Mouse (Mus musculus) neural tube, embryonic 12.5 days (tissue): ENCODE results near the gene Fam104a. TPM values are rescaled to one million over a fixed set of nuclear protein-coding genes. Genes with fewer than 3 reads are reported as not detected.
"Not testable (repeated sequence)": the region's sequence is repeated elsewhere in the genome, so short reads cannot be mapped to it uniquely, and the experiment has no call there.

ENCODE experiments used
- ATAC-seq: fragments of 200-750 bp; cut with Nextera tagmentation; 2 replicates; pipeline ENCODE4 v1.8.0; 2017; ENCODE audit warnings: low read depth, mild to moderate bottlenecking, moderate TSS enrichment, moderate library complexity; ENCODE audit not compliant: low FRiP score
- H3K27ac ChIP-seq: fragments of 300-500 bp; sonication (generic); 2 replicates; pipeline ENCODE4 v1.5.1; 2016
- H3K27me3 ChIP-seq: fragments of 300-500 bp; sonication (generic); replicated peaks from 2 replicates; pipeline ENCODE4 v1.6.1; 2016; ENCODE audit warnings: mild to moderate bottlenecking
- H3K36me3 ChIP-seq: fragments of 300-500 bp; sonication (generic); 2 replicates; pipeline ENCODE4 v1.6.1; 2016; ENCODE audit warnings: mild to moderate bottlenecking
- H3K4me1 ChIP-seq: fragments of 300-500 bp; sonication (generic); 2 replicates; pipeline ENCODE4 v1.6.1; 2016
- H3K4me2 ChIP-seq: fragments of 300-500 bp; sonication (generic); replicated peaks from 2 replicates; pipeline ENCODE4 v1.6.1; 2016; ENCODE audit warnings: mild to moderate bottlenecking
- H3K4me3 ChIP-seq: fragments of 300-500 bp; sonication (generic); 2 replicates; pipeline ENCODE4 v1.5.1; 2016
- H3K9ac ChIP-seq: fragments of 300-500 bp; sonication (generic); 2 replicates; pipeline ENCODE4 v1.6.1; 2016; ENCODE audit warnings: mild to moderate bottlenecking
- H3K9me3 ChIP-seq: fragments of 300-500 bp; sonication (generic); 2 replicates; pipeline ENCODE4 v1.6.1; 2016; ENCODE audit warnings: mild to moderate bottlenecking
- WGBS: fragments of 180-500 bp; shearing (Covaris S2); methylation state at CpG from one replicate; pipeline ENCODE4 v1.1.7; 2016; 5-methylcytosine and 5-hydroxymethylcytosine counted together
- polyA plus RNA-seq: library from polyadenylated mRNA; unstranded; fragments of >200 nt; fragmentation: Nextera tagmentation; extraction: Ambion mirVana; gene quantifications from 2 replicates; pipeline ENCODE4 v1.2.1, GENCODE M21; 2016

The Fam104a gene
- polyA plus RNA-seq, 1 experiment from 2014 or later = 51.0 TPM

DNA sequence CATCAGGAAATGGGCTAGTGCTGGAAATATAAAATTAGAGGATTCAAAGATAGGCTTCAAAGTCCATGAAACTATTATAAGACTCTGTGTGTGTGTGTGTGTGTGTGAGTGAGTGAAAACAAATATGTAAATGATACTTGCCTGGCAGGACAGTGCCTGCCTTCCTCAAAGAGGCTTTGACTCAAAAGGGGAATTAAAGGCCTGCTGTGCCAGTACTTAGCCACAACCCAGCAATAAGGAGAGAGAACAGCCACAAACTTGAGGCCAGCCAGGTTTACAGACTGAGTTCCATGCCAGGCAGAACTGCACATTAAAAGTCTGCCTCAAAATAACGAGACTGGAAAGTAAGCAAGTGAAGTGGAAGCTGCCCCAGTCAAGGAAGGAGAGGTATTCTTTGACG, 7.1 kb downstream of the Fam104a start:
- peaks cover 11% of the 10 kb centered on the region for H3K4me1 ChIP-seq
- H3K9ac ChIP-seq = no peak overlapping the region
- H3K4me2 ChIP-seq = no peak overlapping the region
- H3K27me3 ChIP-seq = no peaks in the 10 kb centered on the region
- H3K4me3 ChIP-seq = no peak overlapping the region
- no peak overlapping the region for H3K27ac ChIP-seq
- 86% methylated on average over 2 of the region's 2 CpGs for WGBS
- no peaks in the 10 kb centered on the region for H3K9me3 ChIP-seq
- no peak for ATAC-seq
- peaks cover 35% of the 10 kb centered on the region for H3K36me3 ChIP-seq

DNA sequence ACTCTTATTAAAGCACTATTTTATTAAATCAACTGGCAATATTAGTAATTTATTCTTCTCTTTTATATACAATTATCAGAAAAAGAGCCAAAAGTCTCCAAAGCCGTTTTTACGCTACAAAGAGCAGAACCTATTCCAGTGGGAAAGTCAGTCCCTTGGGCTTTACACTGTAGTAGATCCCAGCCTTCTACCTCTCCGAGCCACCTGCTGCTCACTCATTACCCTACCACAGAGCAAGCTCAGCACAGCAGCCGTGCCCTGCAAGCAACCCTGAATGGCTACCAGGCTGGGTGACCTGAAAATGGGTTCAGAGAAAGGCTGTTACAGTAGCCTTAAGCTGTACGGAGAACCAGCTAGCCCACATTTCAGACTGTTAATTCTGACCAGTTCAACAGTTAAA, 9.4 kb downstream of the Fam104a start:
- Histone ChIP-seq H3K27me3 (no peaks in the 10 kb centered on the region), H3K9me3 (no peaks in the 10 kb centered on the region), H3K4me3 (no peak overlapping the region), H3K27ac (no peak overlapping the region), H3K36me3 (peaks cover 54% of the 10 kb centered on the region), H3K4me1 (peaks cover 5% of the 10 kb centered on the region), H3K9ac (no peak overlapping the region), H3K4me2 (no peak overlapping the region)
- 86% methylated on average over 5 of the region's 5 CpGs for WGBS
- no peak for ATAC-seq

- Histone ChIP-seq H3K4me1 (peaks cover 4% of the 10 kb centered on the region), H3K27me3 (no peaks in the 10 kb centered on the region), H3K9me3 (no peaks in the 10 kb centered on the region), H3K9ac (no peak overlapping the region), H3K27ac (no peak overlapping the region), H3K36me3 (peaks cover 57% of the 10 kb centered on the region), H3K4me3 (no peak overlapping the region), H3K4me2 (no peak overlapping the region)
- ATAC-seq = no peak
- 97% methylated on average over 4 of the region's 4 CpGs for WGBS
Observed at GRCm38 (mm10) chr11:113673614-113674013, 10.3 kb downstream of the Fam104a start.

- WGBS = 54% methylated on average over 2 of the region's 4 CpGs
- Histone ChIP-seq H3K4me1 (no peaks in the 10 kb centered on the region; the same call in 1 of the 2 replicates), H3K36me3 (peaks cover 60% of the 10 kb centered on the region), H3K9me3 (no peaks in the 10 kb centered on the region), H3K9ac (no peak overlapping the region), H3K27ac (no peak overlapping the region), H3K27me3 (no peaks in the 10 kb centered on the region), H3K4me2 (no peak overlapping the region), H3K4me3 (no peak overlapping the region)
- no peak for ATAC-seq
Observed at GRCm38 (mm10) chr11:113669711-113670110, 14.2 kb downstream of the Fam104a start.

- ATAC-seq = no peak
- Histone ChIP-seq H3K27ac (no peak overlapping the region), H3K9me3 (no peaks in the 10 kb centered on the region), H3K4me1 (no peaks in the 10 kb centered on the region; the same call in 1 of the 2 replicates), H3K4me2 (no peak overlapping the region), H3K4me3 (no peak overlapping the region), H3K9ac (no peak overlapping the region), H3K27me3 (no peaks in the 10 kb centered on the region), H3K36me3 (peaks cover 63% of the 10 kb centered on the region)
- 92% methylated on average over 5 of the region's 5 CpGs for WGBS
Observed at GRCm38 (mm10) chr11:113668857-113669256, 15.1 kb downstream of the Fam104a start.

DNA sequence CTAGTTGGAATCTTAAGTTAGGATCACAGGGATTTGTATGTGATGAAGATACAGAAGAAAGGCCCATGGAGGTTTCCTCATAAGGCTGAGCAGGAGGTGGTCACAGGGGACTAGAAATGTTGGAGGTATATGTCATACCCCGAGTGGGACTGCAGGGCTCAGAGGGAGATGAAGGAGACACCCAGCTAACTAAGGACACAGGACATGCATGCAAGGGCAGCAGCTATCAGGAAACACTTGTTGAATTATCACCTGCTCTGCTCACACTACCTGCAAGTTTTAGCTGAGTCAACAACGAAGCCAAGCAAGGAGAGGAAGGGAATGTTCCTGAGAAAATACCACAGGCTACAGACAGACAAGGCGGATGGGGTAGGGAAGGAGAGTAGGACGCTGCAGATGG, 16.3 kb downstream of the Fam104a start:
- Histone ChIP-seq H3K9ac (no peak overlapping the region), H3K36me3 (peaks cover 61% of the 10 kb centered on the region), H3K9me3 (no peaks in the 10 kb centered on the region), H3K4me3 (no peak overlapping the region), H3K27ac (no peak overlapping the region), H3K4me1 (no peaks in the 10 kb centered on the region; the same call in 1 of the 2 replicates), H3K4me2 (no peak overlapping the region), H3K27me3 (no peaks in the 10 kb centered on the region)
- ATAC-seq = no peak
- 92% methylated on average over 4 of the region's 4 CpGs for WGBS

DNA sequence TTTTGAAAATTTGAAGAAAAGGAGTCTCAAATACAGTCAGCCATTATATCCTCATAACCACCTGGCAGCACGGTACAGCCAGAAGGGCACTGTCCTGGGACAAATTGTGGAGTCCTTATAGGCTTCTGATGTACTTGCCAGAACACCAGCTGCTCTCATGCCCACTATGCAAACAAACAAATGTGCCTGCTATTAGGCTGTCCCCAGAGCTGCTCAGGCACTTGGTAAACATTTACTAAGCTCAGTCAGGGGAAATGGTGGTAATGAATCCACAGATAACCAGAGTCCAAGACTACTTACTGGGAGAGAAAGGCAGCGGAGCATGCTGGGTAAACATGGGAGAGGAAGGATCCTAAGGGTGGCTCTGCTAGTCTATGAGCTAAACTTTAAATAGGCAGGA, 16.8 kb downstream of the Fam104a start:
- Histone ChIP-seq H3K27me3 (no peaks in the 10 kb centered on the region), H3K4me2 (no peak overlapping the region), H3K4me3 (no peak overlapping the region), H3K36me3 (peaks cover 61% of the 10 kb centered on the region), H3K9me3 (no peaks in the 10 kb centered on the region), H3K4me1 (no peaks in the 10 kb centered on the region; the same call in 1 of the 2 replicates), H3K27ac (no peak overlapping the region), H3K9ac (no peak overlapping the region)
- ATAC-seq = no peak
- WGBS = 84% methylated on average over 2 of the region's 2 CpGs

- peaks cover 62% of the 10 kb centered on the region for H3K36me3 ChIP-seq
- WGBS = 58% methylated on average over 10 of the region's 10 CpGs
Observed at GRCm38 (mm10) chr11:113666648-113667047, 17.3 kb downstream of the Fam104a start.

GRCm38 (mm10) chr11:113666205-113666604, 17.8 kb downstream of the Fam104a start:
- 84% methylated on average over 6 of the region's 6 CpGs for WGBS
- no peaks in the 10 kb centered on the region; the same call in 1 of the 2 replicates for H3K4me1 ChIP-seq
- peaks cover 62% of the 10 kb centered on the region for H3K36me3 ChIP-seq
- H3K9me3 ChIP-seq = no peaks in the 10 kb centered on the region
- no peak overlapping the region for H3K27ac ChIP-seq
- no peak overlapping the region for H3K4me3 ChIP-seq
- H3K27me3 ChIP-seq = no peaks in the 10 kb centered on the region
- H3K4me2 ChIP-seq = no peak overlapping the region
- no peak for ATAC-seq
- no peak overlapping the region for H3K9ac ChIP-seq

More at GRCm38 (mm10) chr11:113666648-113667047, 17.3 kb downstream of the Fam104a start:
- no peak for ATAC-seq
- Histone ChIP-seq H3K9ac (no peak overlapping the region), H3K27ac (no peak overlapping the region), H3K27me3 (no peaks in the 10 kb centered on the region), H3K4me3 (no peak overlapping the region), H3K9me3 (no peaks in the 10 kb centered on the region), H3K4me1 (no peaks in the 10 kb centered on the region; the same call in 1 of the 2 replicates), H3K4me2 (no peak overlapping the region)

DNA sequence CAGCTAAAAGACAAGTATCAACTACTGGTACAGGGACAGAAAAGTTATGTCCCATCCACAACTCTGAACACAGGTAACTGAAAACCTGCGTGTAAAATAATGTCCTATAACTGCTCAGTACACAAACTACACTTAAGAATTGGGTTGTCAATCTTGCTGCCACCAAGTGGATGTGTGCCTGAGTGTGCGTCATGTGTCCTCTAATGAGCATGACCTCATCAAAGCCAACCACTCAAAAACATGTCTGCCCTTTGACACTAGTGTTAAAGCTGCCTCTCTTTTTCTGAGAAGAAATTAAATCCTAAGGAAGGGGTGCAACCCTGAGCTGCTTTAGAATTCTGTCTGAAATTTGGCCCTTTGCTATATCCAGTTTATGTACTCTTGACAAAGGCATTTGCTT, 19.7 kb downstream of the Fam104a start:
- Histone ChIP-seq H3K36me3 (peaks cover 67% of the 10 kb centered on the region), H3K27me3 (no peaks in the 10 kb centered on the region), H3K27ac (no peak overlapping the region), H3K9ac (no peak overlapping the region), H3K9me3 (no peaks in the 10 kb centered on the region), H3K4me2 (no peak overlapping the region), H3K4me3 (no peak overlapping the region), H3K4me1 (no peaks in the 10 kb centered on the region; the same call in 1 of the 2 replicates)
- ATAC-seq = no peak
- WGBS = 74% methylated on average over 2 of the region's 2 CpGs

DNA sequence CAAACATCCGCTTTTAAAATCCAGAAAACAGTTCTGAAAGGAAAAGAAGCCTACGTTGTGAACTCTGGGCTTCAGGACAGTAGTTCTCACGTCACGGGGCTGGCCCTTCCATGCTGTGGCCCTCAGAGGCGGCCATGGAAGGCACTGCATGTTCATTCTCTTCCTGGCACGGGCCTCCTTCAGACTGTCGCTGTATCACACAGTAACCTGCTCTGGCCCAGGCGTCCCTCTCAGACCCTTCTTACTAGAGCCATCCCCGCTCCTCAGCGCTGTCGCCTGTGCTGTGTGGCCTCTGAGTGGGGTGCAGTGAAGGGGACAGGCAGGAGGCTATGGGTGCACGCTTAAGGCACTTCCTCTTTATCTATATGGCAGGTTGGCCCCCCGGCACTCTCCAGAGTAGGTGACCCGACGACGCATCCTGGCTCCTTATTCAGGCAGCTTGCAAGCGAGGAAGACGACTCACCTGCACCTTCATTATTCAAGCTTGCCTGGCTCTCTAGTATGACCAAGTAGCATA, 22.1 kb downstream of the Fam104a start:
- no peak overlapping the region for H3K4me3 ChIP-seq
- no peaks in the 10 kb centered on the region for H3K9me3 ChIP-seq
- peaks cover 5% of the 10 kb centered on the region; the same call in 1 of the 2 replicates for H3K4me1 ChIP-seq
- H3K9ac ChIP-seq = no peak overlapping the region
- H3K27ac ChIP-seq = no peak overlapping the region
- H3K36me3 ChIP-seq = peaks cover 76% of the 10 kb centered on the region
- ATAC-seq = no peak
- H3K4me2 ChIP-seq = no peak overlapping the region
- 93% methylated on average over 18 of the region's 18 CpGs for WGBS
- no peaks in the 10 kb centered on the region for H3K27me3 ChIP-seq

DNA sequence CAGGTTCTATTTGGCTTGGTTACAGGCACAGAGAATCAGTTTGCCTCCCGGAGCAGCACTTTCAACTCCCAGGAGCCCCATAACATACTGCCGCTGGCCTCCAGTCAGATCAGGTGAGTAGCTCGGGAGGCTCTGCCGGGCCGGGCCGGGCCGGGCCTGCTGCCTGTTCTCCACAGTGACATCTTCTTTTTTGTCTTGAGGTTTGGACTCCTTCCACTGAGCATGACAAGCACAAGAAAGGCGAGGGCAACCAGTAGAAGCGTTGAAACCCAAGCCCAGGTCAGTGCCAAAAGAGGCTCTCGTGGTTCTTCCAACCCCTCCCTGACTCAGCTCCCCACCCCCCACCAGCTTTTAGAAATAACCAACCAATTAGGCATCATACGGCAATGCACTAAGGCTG, 23.0 kb downstream of the Fam104a start:
- Histone ChIP-seq H3K27me3 (no peaks in the 10 kb centered on the region), H3K9me3 (no peaks in the 10 kb centered on the region), H3K27ac (no peak overlapping the region), H3K9ac (no peak overlapping the region), H3K4me3 (no peak overlapping the region), H3K36me3 (peaks cover 82% of the 10 kb centered on the region), H3K4me1 (peaks cover 12% of the 10 kb centered on the region; the same call in 1 of the 2 replicates), H3K4me2 (no peak overlapping the region)
- WGBS = 93% methylated on average over 11 of the region's 11 CpGs
- no peak for ATAC-seq

DNA sequence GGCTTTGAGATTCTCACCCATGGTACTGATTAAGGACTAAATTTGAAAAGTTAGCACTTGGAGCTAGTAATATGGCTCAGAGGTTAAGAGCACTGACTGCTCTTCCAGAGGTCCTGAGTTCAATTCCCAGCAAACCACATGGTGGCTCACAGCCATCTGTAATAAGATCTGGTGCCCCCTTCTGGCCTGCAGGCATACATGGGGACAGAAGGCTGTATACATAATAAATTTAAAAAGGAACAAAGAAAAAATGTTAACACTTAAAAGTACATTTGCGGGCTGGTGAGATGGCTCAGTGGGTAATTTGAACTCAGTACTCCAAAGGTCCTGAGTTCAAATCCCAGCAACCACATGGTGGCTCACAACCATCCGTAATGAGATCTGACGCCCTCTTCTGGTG, 23.7 kb downstream of the Fam104a start:
- not testable (repeated sequence) for H3K9me3 ChIP-seq, H3K4me2 ChIP-seq, H3K27me3 ChIP-seq, H3K9ac ChIP-seq, ATAC-seq, H3K4me3 ChIP-seq, H3K27ac ChIP-seq
- WGBS = 94% methylated on average over 3 of the region's 3 CpGs
- Histone ChIP-seq H3K4me1 (peaks cover 12% of the 10 kb centered on the region; the same call in 1 of the 2 replicates), H3K36me3 (peaks cover 89% of the 10 kb centered on the region)
